Mouse (Mus musculus) embryonic facial prominence, embryonic 11.5 days (tissue): Measurements from ENCODE around the gene Ubap1. TPM values are rescaled to one million over a fixed set of nuclear protein-coding genes. Genes with fewer than 3 reads are reported as not detected.

Experiments used
- ATAC-seq: fragments of 200-750 bp; cut with Nextera tagmentation; replicated peaks from 2 replicates; pipeline ENCODE4 v1.8.0; 2017; ENCODE audit warnings: low read depth; ENCODE audit not compliant: insufficient number of reproducible peaks, low FRiP score, low TSS enrichment
- DNase-seq: peaks from one replicate; pipeline ENCODE4 v3.0.0-alpha.2; 2015; ENCODE audit warnings: low spot score
- H3K27ac ChIP-seq: fragments of 300-500 bp; sonication (generic); replicated peaks from 2 replicates; pipeline ENCODE4 v1.5.1; 2014; ENCODE audit warnings: mild to moderate bottlenecking, low read depth, low read length, control low read depth
- H3K27me3 ChIP-seq: fragments of 300-500 bp; sonication (generic); 2 replicates; pipeline ENCODE4 v1.6.1; 2014; ENCODE audit warnings: mild to moderate bottlenecking, low read length, moderate library complexity, mixed read lengths; ENCODE audit not compliant: control insufficient read depth, insufficient read depth
- H3K36me3 ChIP-seq: fragments of 300-500 bp; sonication (generic); replicated peaks from 2 replicates; pipeline ENCODE4 v1.6.1; 2014; ENCODE audit warnings: low read depth, mild to moderate bottlenecking, low read length, moderate library complexity, mixed read lengths; ENCODE audit not compliant: control insufficient read depth, insufficient read depth
- H3K4me1 ChIP-seq: fragments of 300-500 bp; sonication (generic); 2 replicates; pipeline ENCODE4 v1.6.1; 2014; ENCODE audit warnings: low read length, mixed read lengths; ENCODE audit not compliant: control insufficient read depth, insufficient read depth
- H3K4me2 ChIP-seq: fragments of 300-500 bp; sonication (generic); 2 replicates; pipeline ENCODE4 v1.6.1; 2014; ENCODE audit warnings: low read depth, mild to moderate bottlenecking, control low read depth, low read length, moderate library complexity
- H3K4me3 ChIP-seq: fragments of 300-500 bp; sonication (generic); 2 replicates; pipeline ENCODE4 v1.5.1; 2014; ENCODE audit warnings: low read depth, low read length, control low read depth
- H3K9ac ChIP-seq: fragments of 300-500 bp; sonication (generic); replicated peaks from 2 replicates; pipeline ENCODE4 v1.6.1; 2014; ENCODE audit warnings: mild to moderate bottlenecking, control low read depth, low read length
- H3K9me3 ChIP-seq: fragments of 300-500 bp; sonication (generic); replicated peaks from 2 replicates; pipeline ENCODE4 v1.6.1; 2016; ENCODE audit warnings: mild to moderate bottlenecking, low read length, inconsistent platforms, mixed read lengths; ENCODE audit not compliant: control insufficient read depth
- WGBS: fragments of 180-500 bp; shearing (Covaris S2); extraction: QIAGEN DNeasy Blood & Tissue Kit; methylation state at CpG from one replicate; pipeline ENCODE4 v1.1.7; 2014; 5-methylcytosine and 5-hydroxymethylcytosine counted together
- polyA plus RNA-seq: library from polyadenylated mRNA; unstranded; fragments of >200 nt; fragmentation: Nextera tagmentation; extraction: Ambion mirVana; gene quantifications from 2 replicates; pipeline ENCODE4 v1.2.1, GENCODE M21; 2014

Gene Ubap1
- polyA plus RNA-seq, 1 experiment from 2014 or later = 80.3 TPM

GRCm38 (mm10) chr4:41359358-41359757 is 10.6 kb downstream of the Ubap1 start:
- ATAC-seq = no peak
- WGBS = 93% methylated on average over 7 of the region's 7 CpGs
- H3K36me3 ChIP-seq = no peaks in the 10 kb centered on the region

GRCm38 (mm10) chr4:41361059-41361458 is 12.3 kb downstream of the Ubap1 start:
- 95% methylated on average over 3 of the region's 3 CpGs for WGBS
- Histone ChIP-seq H3K4me1 (no peaks in the 10 kb centered on the region), H3K9ac (no peak overlapping the region), H3K4me3 (no peak overlapping the region), H3K4me2 (no peak overlapping the region), H3K27ac (no peak overlapping the region), H3K36me3 (no peaks in the 10 kb centered on the region), H3K9me3 (no peaks in the 10 kb centered on the region), H3K27me3 (no peaks in the 10 kb centered on the region)
- DNase-seq (no peak), ATAC-seq (no peak)

More at GRCm38 (mm10) chr4:41359358-41359757, 10.6 kb downstream of the Ubap1 start:
- no peaks in the 10 kb centered on the region for H3K9me3 ChIP-seq
- no peak overlapping the region for H3K4me2 ChIP-seq
- no peaks in the 10 kb centered on the region for H3K4me1 ChIP-seq
- no peaks in the 10 kb centered on the region for H3K27me3 ChIP-seq
- no peak overlapping the region for H3K4me3 ChIP-seq
- DNase-seq = no peak
- no peak overlapping the region for H3K9ac ChIP-seq
- no peak overlapping the region for H3K27ac ChIP-seq

- H3K4me1 ChIP-seq = no peaks in the 10 kb centered on the region
- H3K36me3 ChIP-seq = no peaks in the 10 kb centered on the region; the same call in 1 of the 2 replicates
- DNase-seq (no peak), ATAC-seq (no peak)
- H3K27me3 ChIP-seq = no peaks in the 10 kb centered on the region
- WGBS = 91% methylated on average over 4 of the region's 4 CpGs
- no peaks in the 10 kb centered on the region for H3K9me3 ChIP-seq
- H3K4me3 ChIP-seq = no peak overlapping the region
- no peak overlapping the region for H3K9ac ChIP-seq
- no peak overlapping the region for H3K4me2 ChIP-seq
- H3K27ac ChIP-seq = no peak overlapping the region
Observed at GRCm38 (mm10) chr4:41368198-41368597, 19.4 kb downstream of the Ubap1 start.

GRCm38 (mm10) chr4:41369702-41370437 is 21.1 kb downstream of the Ubap1 start:
- no peak overlapping the region for H3K4me3 ChIP-seq
- H3K4me1 ChIP-seq = no peaks in the 10 kb centered on the region
- no peaks in the 10 kb centered on the region for H3K27me3 ChIP-seq
- H3K9me3 ChIP-seq = no peaks in the 10 kb centered on the region
- H3K36me3 ChIP-seq = no peaks in the 10 kb centered on the region; the same call in none of the 2 replicates
- no peak overlapping the region for H3K27ac ChIP-seq
- H3K9ac ChIP-seq = no peak overlapping the region
- no peak overlapping the region for H3K4me2 ChIP-seq
- no peak for ATAC-seq
- DNase-seq = no peak
- whole genome bisulfite sequencing = 95% methylated on average over 9 of the region's 9 CpGs

- Histone ChIP-seq H3K9ac (no peak overlapping the region), H3K9me3 (no peaks in the 10 kb centered on the region), H3K4me2 (no peak overlapping the region), H3K27me3 (no peaks in the 10 kb centered on the region), H3K27ac (no peak overlapping the region), H3K4me1 (no peaks in the 10 kb centered on the region), H3K4me3 (no peak overlapping the region), H3K36me3 (peaks cover 2% of the 10 kb centered on the region)
- DNase-seq = no peak
- ATAC-seq = no peak
Observed at GRCm38 (mm10) chr4:41377567-41377966, 28.8 kb downstream of the Ubap1 start.

- 94% methylated on average over 5 of the region's 5 CpGs for WGBS
- H3K9ac ChIP-seq = no peak overlapping the region
- no peak overlapping the region for H3K4me3 ChIP-seq
- no peaks in the 10 kb centered on the region for H3K4me1 ChIP-seq
- ATAC-seq = no peak
- H3K4me2 ChIP-seq = no peak overlapping the region
- H3K9me3 ChIP-seq = no peaks in the 10 kb centered on the region
- no peak overlapping the region for H3K27ac ChIP-seq
- peaks cover 6% of the 10 kb centered on the region; the same call in 1 of the 2 replicates for H3K36me3 ChIP-seq
- DNase-seq = no peak
- no peaks in the 10 kb centered on the region for H3K27me3 ChIP-seq
Observed at GRCm38 (mm10) chr4:41381213-41381950, 32.6 kb downstream of the Ubap1 start.

GRCm38 (mm10) chr4:41386412-41386975 is 37.7 kb downstream of the Ubap1 start:
- Histone ChIP-seq H3K4me2 (no peak overlapping the region), H3K4me3 (no peak overlapping the region), H3K4me1 (no peaks in the 10 kb centered on the region), H3K27ac (no peak overlapping the region), H3K27me3 (no peaks in the 10 kb centered on the region), H3K9me3 (no peaks in the 10 kb centered on the region), H3K36me3 (peaks cover 4% of the 10 kb centered on the region; the same call in 1 of the 2 replicates), H3K9ac (no peak overlapping the region)
- 85% methylated on average over 1 of the region's 1 CpGs for WGBS
- DNase-seq (no peak), ATAC-seq (no peak)
